Mouse (Mus musculus) heart, postnatal 0 days (tissue): ENCODE data around the gene Atp6v0a4.

Source experiments
- CTCF ChIP-seq: IDR thresholded peaks from 2 replicates; pipeline ENCODE4 v1.5.1; 2016; ENCODE audit warnings: antibody characterized with exemption, control low read depth, low read depth
- EP300 ChIP-seq: IDR thresholded peaks from 2 replicates; pipeline ENCODE4 v1.6.1; 2016; ENCODE audit warnings: antibody characterized with exemption, low read depth

DNA sequence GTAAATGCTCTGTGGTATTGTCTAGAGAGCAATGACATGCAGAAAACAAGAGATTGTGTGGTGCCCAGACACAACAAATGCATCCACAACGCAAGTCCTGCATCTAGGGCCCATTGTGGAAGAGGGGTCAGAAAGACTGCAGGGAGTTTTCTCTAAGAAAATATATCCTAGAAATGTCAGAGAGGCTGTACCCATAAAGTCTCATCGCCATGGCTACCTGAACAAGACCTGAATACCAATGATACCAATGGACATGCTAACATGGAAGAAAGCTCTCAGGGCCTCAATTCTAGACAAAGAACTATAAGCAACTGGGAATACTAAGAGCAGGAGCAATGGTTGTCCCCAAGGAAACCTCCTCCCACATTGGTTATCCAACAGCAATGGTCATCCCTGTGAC is 111.6 kb downstream of the Atp6v0a4 start:
- TF ChIP-seq CTCF (no peak), EP300 (no peak)
